Mouse (Mus musculus) NIH3T3 (cell line): Measurements from ENCODE around the gene Nap1l4.

ENCODE experiments used
- DNase-seq: peaks from one replicate; pipeline ENCODE4 v3.0.0-alpha.2; 2012; ENCODE audit warnings: low read depth

Nap1l4 gene

DNA sequence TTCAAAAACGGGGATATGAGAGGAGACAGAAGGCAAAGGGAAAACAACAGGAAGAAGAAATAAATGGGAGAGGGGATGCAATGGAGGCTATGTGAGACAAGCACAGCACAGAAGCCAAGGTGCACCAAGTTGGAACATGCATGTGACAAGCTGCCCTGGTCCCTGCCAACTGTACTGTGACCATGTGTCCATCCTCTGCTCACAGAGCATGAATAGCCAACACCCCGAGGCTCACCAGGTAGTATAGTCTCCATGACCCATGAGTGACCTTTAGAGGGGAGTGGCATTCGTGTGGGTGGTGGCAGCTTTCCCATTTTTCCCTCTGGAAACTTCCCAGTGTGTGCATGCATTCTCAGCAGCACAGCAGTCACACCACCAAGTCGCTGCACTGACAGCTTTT, 29.6 kb downstream of the Nap1l4 start:
- DNase-seq: no peak

DNA sequence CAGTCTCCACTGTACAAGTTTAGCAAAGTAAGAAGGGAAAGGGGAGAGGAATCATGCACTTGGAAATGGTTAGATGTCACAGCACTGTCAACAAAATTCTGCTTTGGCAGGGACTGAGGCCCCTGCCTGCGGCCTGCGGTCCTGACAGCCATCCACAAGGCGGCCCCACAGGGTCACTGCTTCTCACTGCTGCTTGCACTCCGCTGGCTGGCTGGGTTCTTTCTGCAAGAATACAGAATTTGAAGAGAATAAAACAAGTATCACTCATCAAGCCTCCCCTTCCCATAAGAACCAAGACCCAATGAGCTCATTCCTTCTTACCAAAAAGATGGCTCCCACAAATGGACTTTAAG, 34.5 kb downstream of the Nap1l4 start:
- DNase-seq: no peak

DNA sequence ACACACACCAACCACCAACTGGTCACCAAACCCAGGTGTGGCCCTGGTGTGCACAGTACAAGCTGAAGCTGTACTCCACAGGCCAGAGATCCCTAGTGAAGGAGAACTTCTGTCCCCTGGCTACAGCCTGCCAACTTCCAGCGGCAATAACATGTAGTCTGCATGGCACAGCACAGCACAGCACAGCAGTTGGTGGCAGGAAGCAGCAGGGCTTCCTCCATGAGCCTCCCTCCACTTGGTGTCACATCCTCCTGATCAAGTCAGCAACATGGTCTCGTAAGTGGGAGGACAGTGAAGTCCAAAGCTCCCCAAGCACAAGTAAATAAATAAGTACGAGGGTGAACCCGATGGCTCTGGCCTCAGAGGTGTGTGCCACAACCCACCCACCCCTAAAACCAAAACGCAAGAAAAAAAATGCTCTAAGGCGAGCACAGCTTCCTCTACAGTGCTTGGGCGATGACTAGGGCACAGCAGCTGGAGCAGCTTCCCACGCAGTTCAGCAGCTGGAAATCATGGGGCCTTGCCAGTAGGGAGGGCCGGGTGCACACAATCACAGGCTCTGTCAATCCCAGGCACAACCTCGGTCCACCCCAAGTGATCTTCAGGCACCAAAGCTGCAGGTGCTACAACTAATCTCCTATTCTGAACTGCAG, 35.0 kb downstream of the Nap1l4 start:
- DNase-seq: no peak

DNA sequence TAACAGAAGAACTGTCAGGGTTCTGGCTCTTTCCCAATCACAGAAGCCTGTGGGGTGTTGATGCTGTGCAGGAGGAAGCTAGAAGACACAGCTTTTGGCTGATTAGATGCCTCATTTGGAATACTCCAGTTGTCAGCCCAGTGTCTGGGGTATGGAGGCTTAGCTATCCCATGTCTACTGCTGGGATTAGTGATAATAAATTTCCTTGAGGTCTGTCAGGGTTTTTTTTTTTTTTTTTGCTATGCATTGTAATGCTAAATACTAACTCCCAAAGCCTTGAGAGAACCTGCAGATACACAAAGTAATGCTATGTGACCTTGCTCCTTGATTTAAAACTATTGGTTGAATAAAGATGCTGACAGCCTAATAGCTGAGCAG, 37.6 kb downstream of the Nap1l4 start:
- no peak for DNase-seq

DNA sequence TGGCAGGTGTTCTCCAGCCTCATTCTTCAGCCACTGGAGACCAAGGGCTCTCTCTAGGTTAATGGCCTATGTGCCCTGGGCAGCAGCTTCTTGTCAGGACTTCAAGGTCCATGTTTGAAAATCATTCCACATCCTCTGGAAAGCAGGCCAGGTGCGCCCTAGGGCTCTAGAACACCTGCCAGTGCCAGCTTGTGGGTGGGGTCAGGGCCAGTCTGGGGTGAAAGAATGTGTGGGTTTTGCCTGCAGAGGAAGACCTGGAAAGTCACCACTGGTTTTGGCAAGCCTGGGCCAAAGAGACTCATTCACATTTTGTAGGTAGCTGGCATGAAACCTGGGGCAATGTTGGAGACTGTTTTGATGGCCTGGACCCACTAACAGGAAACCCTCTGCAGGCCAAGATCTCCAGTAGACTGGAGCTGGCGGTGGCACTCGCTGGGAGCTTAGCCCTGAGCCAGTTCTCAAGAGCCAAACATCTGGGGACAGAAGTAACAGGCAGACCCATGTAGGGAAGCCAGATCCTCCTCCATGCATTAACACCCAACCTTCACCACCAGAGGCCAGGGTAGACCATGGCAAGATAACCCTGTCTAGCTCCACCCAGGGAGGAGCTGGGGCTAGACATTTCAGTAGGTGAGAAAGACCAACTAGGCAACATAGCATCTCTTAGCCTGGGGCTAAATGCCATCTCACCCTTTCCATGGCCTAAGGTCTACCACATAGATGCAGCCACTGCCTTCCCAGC, 38.1 kb downstream of the Nap1l4 start:
- no peak for DNase-seq

DNA sequence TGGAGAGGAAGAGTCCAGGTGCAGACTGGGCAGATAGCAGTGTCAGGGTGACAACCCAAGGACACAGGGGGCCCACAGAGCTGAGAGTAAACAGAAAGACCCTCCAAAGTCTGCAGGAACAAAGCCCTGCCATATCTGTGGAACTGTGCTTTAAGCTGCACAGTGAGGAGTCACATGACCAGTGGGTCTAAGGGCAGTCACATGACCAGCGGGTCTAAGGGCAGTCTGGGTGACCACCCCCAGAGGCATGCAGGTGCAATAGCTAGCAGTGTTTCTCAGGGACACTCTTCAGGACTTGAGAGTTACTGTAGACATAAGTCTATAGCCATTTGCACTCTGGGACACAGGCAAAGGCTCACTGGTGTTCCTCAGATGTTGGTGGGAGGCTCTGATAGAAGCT, 39.3 kb downstream of the Nap1l4 start:
- DNase-seq: no peak

DNA sequence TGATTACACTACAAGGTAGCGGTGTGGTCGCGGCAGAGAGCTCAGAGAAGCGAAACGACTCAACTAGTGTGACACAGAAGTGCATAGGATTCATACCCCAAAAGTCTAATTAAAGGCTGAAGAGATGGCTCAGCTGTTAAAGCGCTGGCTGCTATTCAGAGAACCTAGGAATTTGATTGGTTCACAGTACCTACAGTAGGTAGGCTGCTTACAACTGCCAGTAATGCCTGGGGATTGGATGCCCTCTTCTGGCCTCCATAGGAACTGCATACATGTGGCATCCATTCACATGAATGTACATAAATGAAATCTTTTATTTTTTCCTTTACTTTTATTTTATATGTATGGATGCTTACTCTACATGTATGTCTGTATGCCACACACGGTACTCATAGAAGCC, 42.2 kb downstream of the Nap1l4 start:
- peak; percentile 57 for DNase-seq

DNA sequence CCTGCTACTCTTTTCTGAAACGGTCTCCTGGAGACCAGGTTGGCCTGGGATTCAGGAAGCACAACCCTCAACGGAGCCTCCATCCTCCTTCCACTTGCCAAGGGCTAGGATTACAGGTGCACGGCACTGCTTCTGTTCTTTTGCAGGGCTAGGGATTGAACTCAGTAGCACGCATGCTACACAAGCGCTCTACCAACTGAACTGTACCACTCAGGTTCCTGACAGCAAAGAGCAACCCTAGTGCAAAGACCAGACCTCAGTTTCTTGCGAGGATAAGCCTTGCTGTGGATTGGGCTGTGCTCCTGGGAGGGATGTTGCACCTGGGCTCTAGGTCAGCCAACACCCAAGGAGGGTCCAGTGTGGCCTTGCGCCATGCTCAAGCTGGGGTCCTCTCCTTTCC, 42.6 kb downstream of the Nap1l4 start:
- no peak for DNase-seq

DNA sequence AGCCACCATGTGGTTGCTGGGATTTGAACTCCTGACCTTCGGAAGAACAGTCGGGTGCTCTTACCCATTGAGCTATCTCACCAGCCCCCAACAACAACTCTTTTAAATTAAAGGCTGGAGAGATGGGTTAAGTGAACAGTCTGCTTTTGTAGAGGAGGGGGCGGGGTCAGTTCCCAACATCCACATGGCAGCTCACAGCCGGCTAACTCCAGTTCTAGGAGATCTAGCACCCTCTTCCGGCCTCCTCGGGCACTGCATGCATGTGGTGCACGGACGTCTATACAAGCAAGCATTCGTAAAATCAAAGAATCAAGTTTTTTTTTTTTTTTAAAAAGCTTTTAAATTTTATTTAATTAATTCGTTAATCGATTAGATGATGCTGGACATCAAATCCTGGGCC, 43.1 kb downstream of the Nap1l4 start:
- peak; percentile 62 for DNase-seq

DNA sequence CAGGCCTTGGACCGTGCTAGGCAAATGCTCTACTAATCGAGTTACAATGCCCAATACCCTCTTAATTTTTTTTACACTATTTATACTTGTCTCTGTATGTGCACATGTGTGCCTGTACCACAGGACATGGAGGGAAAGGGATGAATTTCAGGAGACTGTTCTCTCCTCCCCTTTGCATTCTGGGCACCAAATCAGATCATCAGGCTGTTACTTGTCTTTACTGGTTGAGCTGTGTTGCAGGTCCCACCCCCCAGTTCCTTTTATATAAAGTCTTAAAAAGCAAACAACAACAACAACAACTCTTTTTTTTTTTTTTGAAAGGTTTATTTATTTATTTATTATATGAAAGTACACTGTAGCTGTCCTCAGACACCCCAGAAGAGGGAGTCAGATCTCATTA, 43.5 kb downstream of the Nap1l4 start:
- no peak for DNase-seq

DNA sequence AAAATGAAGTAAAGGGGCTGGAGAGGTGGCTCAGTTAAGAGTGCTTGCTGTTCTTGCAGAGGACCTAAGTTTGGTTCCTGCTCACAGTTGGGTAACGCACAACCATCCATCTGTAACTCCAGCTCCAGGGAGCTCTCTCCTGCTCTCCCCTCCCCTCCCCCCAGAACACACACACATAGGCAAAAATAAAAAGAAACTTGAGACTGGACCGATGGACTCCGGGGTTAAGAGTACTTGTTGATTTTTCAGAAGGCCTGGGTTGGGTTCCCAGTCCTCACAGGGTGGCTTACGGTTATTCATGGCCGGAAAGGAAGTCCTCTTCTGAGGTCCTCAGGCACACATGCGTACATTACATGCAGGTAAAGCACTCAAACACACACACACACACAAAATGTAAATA, 45.0 kb downstream of the Nap1l4 start:
- no peak for DNase-seq

DNA sequence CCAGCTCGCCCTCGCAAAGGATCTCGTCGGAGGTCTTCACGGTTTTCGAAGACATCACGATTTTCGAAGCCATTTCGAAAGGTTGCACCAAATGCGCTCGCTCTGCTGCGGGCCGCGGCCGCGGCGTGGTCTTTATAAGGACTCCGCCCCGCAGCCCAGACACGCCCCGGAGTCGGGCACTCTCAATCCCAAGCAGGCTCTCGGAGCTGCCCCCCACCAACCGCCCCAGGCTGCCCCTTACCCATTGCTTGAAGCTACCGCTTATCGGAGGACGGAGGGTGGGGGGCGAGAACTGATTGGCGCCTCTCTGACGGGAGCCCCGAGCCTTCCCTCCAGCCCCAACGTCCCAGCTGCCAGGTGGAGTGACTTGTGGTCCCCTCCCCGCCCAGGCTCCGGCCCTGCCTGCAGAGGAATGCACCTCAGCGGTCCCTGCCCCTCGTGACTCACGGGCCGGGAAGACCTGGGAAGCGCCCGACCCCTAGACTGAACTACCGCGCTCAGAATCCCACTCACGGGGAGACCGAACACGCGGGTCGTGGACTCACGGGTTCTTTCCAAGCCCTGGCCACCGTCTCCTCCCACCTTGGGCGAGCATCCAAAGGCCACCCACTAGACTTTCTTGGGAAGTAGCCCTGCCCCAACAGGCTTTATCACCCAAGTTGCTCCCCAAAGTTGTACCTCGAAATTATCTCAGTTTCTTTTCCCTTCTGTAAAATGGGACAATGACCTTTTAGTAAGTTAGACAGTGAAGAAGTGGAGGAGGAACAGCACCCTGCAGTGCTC, 46.3 kb downstream of the Nap1l4 start, which contains the start of gene Phlda2:
Phlda2 (minus strand) TSS at position 733 of the 783 bp plus-strand sequence.
- peak; percentile 10 for DNase-seq

DNA sequence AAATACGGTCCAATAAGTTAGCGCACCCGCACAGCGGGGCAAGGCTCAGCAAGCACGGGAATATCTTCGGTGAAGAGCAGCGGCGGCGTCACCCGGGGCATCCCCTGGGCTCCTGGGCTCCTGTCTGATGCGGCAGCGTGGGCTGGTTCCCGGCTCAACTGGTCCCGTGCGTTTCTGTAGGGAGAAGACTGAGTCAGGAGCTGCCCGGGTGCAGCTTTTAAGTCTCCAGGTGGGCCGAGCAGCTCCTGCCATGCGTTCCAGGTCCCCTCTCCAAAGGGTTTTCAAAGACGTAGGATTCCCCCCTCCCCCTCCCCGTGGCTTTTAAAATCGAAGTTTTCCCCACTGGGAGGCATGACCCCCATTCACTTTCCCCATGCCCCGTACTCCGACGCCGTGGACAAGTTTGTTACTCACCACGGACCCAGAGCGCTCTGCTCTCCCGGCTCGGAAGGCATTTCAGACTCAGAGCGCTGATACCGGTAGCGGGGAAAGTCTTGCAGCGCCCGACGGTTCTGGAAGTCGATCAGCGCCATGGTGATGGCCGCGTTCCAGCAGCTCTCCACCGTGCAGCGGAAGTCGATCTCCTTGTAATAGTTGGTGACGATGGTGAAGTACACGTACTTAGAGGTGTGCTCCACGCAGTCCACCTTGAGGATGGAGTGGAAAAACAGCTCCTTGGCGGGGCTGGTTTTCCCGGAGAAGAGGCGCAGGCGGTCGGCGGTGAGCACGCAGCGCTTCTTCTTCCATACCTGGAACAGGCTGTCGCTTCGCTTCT, 47.1 kb downstream of the Nap1l4 start:
- DNase-seq: no peak

DNA sequence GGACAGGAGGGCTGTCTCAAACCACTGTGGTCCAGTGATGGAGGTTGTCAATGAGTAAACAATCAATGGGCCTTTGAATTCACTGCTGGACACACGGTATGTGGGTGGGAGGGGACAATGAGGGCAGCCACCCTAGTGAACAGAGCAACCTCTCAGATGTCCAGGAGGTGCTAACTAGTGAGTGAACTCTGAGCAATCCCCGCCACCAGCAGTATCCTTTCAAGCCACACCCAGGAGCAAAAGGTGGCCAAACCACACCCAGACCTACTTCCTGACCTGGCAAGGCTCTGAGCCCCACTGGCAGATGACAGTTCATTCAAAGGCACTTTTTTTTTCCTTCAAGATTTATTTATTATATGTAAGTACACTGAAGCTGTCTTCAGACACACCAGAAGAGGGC, 48.0 kb downstream of the Nap1l4 start:
- no peak for DNase-seq

DNA sequence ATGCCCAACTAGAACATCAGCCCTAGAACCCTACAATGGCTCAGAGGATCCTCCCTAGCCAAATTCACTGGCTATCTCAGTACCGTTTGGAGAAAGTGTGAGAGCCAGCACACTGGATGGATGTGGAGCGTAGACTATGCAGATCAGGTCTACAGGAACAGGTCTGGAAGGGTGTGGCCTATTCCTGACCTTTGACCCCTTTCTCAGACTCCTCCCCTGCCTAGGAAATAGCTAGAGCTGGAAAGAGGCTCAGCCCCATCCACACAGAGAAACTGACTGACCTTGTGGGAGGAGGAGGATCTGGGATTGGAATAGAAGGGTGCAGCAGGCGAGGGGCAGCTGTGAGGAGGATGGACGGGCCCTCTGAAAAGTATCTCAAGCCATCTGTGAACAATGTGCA, 50.3 kb downstream of the Nap1l4 start:
- DNase-seq: no peak

DNA sequence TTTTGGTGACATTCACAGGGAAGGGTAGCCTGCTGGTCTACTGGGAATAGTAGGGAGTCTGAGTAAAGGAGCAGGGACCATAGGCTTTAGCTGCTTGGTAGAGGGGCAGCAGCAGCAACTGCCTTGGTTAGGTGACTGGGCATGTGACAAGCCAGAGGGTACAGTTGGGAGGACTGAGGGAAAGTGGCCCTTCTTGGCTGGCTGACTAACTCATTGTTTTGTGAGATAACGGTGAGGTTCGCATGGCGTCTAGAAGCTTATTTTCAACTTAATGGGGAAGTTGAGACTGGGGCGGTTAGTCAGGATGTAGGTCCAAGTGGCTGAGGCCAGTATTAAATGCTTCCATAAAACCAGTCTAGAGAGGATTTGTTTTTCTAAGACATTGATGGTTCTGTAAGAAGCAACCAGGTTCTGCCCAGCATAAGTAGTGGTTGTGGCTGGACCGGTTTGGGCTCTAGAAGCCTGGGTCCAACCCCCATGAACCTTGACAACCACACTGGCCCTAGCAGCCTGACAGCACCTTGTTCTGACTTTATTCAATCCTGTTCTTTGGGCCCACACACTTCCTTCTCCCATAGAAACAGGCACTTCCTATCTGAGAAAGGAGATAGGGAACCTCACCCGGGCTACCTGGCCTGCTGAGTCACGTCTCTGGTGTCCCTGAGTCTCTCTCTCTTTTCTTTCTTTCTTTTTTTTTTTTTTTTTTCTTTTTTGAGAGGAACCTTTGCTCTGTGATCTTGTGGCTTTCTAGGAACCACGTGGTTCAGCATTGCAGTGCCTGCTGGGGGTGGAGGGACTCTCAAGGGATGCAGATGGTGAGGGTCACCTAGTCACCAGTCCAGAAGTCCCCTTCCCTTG, 53.6 kb downstream of the Nap1l4 start:
- DNase-seq: no peak

DNA sequence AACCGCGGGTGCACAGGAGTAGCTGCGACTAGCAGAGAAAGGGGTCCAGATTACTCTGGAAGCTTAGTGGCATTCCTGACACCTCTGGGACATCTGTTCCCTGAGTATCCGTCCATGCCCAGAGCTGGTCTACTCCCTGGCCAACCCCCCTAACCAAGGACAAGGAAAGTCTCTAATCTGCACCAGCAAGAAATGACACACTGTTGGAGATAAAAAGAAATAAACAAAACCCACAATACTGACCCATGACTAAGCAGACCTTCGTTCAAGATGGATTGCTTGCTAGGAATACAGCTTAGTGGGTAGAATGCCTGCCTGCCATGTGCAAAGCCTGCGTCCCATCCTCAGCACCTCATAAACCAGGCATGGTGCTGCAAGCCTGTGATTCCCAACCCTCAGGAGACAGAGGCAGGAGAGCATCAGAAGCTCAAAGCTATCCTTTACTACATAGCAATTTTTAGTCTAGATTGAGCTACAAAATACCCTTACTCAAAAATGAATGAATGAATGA, 55.2 kb downstream of the Nap1l4 start:
- no peak for DNase-seq

DNA sequence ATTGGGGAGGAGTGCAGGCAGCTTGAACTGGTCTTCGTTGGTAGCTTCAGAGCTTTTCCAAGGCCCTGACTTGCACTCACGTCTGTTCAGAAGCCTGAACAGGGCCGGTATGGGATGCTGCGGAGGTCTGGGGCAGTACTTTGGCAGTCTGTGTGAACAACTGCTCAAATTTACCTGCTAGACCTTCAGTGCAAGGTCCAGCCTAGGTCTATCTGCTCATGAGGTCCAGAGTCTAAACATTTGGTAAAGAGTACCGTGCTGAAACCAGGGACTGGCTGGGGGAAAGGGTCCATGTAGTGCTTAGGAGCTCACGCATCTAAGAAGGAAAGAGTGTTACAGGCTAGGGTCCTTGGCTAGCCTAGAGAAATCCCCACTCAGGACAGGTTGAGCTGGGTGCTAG, 59.2 kb downstream of the Nap1l4 start:
- DNase-seq: no peak

DNA sequence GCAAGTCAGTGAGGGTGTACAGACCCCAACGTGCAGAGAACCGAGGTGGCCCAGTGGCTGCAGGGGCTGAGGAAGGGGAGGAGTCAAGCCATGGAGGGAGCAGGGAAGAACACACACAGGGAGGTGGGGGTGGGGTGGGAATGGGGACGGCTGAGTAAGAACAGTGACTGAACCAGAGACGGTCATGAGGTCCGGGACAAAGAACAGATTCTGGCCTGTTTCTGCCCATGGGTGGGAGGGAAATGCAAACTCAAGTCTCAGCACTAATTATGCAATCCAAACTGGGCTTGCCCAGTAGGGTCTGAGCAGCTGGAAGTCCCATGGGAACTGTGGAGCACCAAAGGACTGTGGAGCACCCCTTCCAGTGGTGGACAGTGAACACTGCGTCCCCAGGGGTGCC, 66.4 kb downstream of the Nap1l4 start:
- no peak for DNase-seq

DNA sequence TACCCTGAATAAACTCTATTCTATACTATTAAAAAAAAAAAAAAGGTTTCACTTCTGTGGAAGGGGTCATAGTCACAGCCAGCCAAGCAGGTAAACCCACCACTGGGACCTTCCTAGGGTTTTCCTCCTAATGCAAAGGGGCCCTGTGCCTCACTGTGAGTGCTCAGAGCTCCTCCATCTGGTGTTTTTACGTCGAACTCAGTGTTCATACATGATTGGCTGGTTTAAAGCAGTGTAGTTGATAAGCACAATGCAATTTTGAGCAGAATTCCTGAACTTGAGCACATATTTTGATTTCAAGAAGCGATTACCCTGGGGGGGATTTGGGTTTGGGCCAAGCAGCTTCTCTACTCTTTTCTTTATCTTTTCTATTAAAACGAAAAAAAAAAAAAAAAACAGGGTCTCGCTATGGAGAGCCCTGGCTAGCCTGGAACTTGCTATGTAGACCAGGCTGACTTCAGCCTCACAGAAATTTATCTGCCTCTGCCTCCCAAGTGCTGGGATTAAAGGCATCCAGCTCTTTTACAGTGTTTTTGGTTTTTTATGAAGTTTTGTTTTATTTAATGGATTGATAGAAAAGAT, 67.0 kb downstream of the Nap1l4 start:
- DNase-seq: no peak

DNA sequence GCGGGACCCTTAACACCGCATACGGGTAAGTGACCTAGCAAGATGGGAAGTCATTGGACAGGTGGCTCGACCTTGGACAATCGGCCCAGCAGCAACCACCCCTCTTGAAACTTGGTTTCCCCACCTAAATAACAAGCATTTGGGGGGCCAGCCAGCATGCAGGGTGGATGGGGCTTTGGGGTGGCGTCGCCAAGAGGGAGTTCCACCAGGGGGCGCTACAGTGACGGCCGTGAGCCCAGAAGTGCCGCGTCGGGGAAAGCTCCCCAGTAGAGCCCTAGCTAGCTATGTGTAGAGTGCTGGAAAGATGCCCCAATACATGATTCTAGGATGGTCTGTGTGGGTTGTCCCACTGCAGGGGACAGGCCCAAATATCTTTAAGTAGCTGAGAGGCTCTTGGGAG, 68.4 kb downstream of the Nap1l4 start:
- peak; percentile 47 for DNase-seq
